Mouse (Mus musculus) stomach, embryonic 14.5 days (tissue): ENCODE data around the gene Ccnl1. TPM values are rescaled to one million over a fixed set of nuclear protein-coding genes. Genes with fewer than 3 reads are reported as not detected.

ENCODE experiments used
- ATAC-seq: fragments of 200-750 bp; cut with Nextera tagmentation; 2 replicates; pipeline ENCODE4 v1.8.0; 2017; ENCODE audit warnings: low read depth, moderate TSS enrichment; ENCODE audit not compliant: insufficient number of reproducible peaks, insufficient read depth, low FRiP score
- H3K27ac ChIP-seq: fragments of 300-500 bp; sonication (generic); 2 replicates; pipeline ENCODE4 v1.5.1; 2014; ENCODE audit warnings: mild to moderate bottlenecking, low read length, moderate library complexity, mixed read lengths
- H3K27me3 ChIP-seq: fragments of 300-500 bp; sonication (generic); 2 replicates; pipeline ENCODE4 v1.6.1; 2014; ENCODE audit warnings: low read length, control low read depth, mixed read lengths; ENCODE audit not compliant: control insufficient read depth, insufficient read depth
- H3K36me3 ChIP-seq: fragments of 300-500 bp; sonication (generic); 2 replicates; pipeline ENCODE4 v1.6.1; 2014; ENCODE audit warnings: mild to moderate bottlenecking, control low read depth, low read length, moderate library complexity, mixed read lengths; ENCODE audit not compliant: control insufficient read depth, insufficient read depth
- H3K4me1 ChIP-seq: fragments of 300-500 bp; sonication (generic); 2 replicates; pipeline ENCODE4 v1.6.1; 2014; ENCODE audit warnings: low read length, control low read depth, mixed read lengths; ENCODE audit not compliant: control insufficient read depth, insufficient read depth
- H3K4me2 ChIP-seq: fragments of 300-500 bp; sonication (generic); replicated peaks from 2 replicates; pipeline ENCODE4 v1.6.1; 2014; ENCODE audit warnings: low read depth, low read length, control low read depth
- H3K4me3 ChIP-seq: fragments of 300-500 bp; sonication (generic); 2 replicates; pipeline ENCODE4 v1.5.1; 2014; ENCODE audit warnings: low read depth, low read length, control low read depth
- H3K9ac ChIP-seq: fragments of 300-500 bp; sonication (generic); replicated peaks from 2 replicates; pipeline ENCODE4 v1.6.1; 2014; ENCODE audit warnings: low read depth, mild to moderate bottlenecking, control low read depth, low read length, moderate library complexity, mixed read lengths
- H3K9me3 ChIP-seq: fragments of 300-500 bp; sonication (generic); 2 replicates; pipeline ENCODE4 v1.6.1; 2016; ENCODE audit warnings: low read depth, low read length, control low read depth; ENCODE audit not compliant: control insufficient read depth
- WGBS: fragments of 180-500 bp; shearing (Covaris S2); extraction: QIAGEN DNeasy Blood & Tissue Kit; methylation state at CpG from one replicate; pipeline ENCODE4 v1.1.7; 2014; 5-methylcytosine and 5-hydroxymethylcytosine counted together
- polyA plus RNA-seq: library from polyadenylated mRNA; unstranded; fragments of >200 nt; fragmentation: Nextera tagmentation; extraction: Ambion mirVana; gene quantifications from 2 replicates; pipeline ENCODE4 v1.2.1, GENCODE M21; 2014

Ccnl1 gene
- polyA plus RNA-seq, 1 experiment from 2014 or later: 137 TPM

GRCm38 (mm10) chr3:65905281-65906169, 52.5 kb downstream of the Ccnl1 start:
- H3K9me3 ChIP-seq: no peaks in the 10 kb centered on the region
- no peak overlapping the region for H3K4me3 ChIP-seq
- H3K27ac ChIP-seq: no peak overlapping the region
- no peaks in the 10 kb centered on the region for H3K27me3 ChIP-seq
- no peak for ATAC-seq
- WGBS: 26% methylated on average over 7 of the region's 7 CpGs
- no peak overlapping the region for H3K4me2 ChIP-seq
- H3K36me3 ChIP-seq: no peaks in the 10 kb centered on the region
- 0 out of 2 replicates have a peak, but pooled peaks cover 9% of the 10 kb centered on the region for H3K4me1 ChIP-seq
- no peak overlapping the region for H3K9ac ChIP-seq

GRCm38 (mm10) chr3:65904711-65905110, 53.3 kb downstream of the Ccnl1 start:
- no peak for ATAC-seq
- no peaks in the 10 kb centered on the region for H3K9me3 ChIP-seq
- no peak overlapping the region for H3K27ac ChIP-seq
- H3K4me2 ChIP-seq: no peak overlapping the region
- no peak overlapping the region for H3K9ac ChIP-seq
- H3K36me3 ChIP-seq: no peaks in the 10 kb centered on the region
- H3K4me1 ChIP-seq: 0 out of 2 replicates have a peak, but pooled peaks cover 9% of the 10 kb centered on the region
- H3K4me3 ChIP-seq: no peak overlapping the region
- H3K27me3 ChIP-seq: no peaks in the 10 kb centered on the region
- WGBS: 13% methylated on average over 6 of the region's 6 CpGs

GRCm38 (mm10) chr3:65904106-65904505, 53.9 kb downstream of the Ccnl1 start:
- H3K4me2 ChIP-seq: no peak overlapping the region
- no peaks in the 10 kb centered on the region for H3K9me3 ChIP-seq
- no peak overlapping the region for H3K9ac ChIP-seq
- no peak overlapping the region for H3K4me3 ChIP-seq
- no peaks in the 10 kb centered on the region for H3K27me3 ChIP-seq
- ATAC-seq: no peak
- WGBS: 7% methylated on average over 4 of the region's 4 CpGs
- no peaks in the 10 kb centered on the region for H3K36me3 ChIP-seq
- no peak overlapping the region for H3K27ac ChIP-seq
- H3K4me1 ChIP-seq: 0 out of 2 replicates have a peak, but pooled peaks cover 9% of the 10 kb centered on the region

GRCm38 (mm10) chr3:65898598-65899278, 59.3 kb downstream of the Ccnl1 start:
- no peaks in the 10 kb centered on the region for H3K27me3 ChIP-seq

GRCm38 (mm10) chr3:65897233-65897993, 60.6 kb downstream of the Ccnl1 start:
- no peak overlapping the region for H3K4me2 ChIP-seq
- no peaks in the 10 kb centered on the region for H3K4me1 ChIP-seq
- no peak overlapping the region for H3K4me3 ChIP-seq
- H3K9ac ChIP-seq: no peak overlapping the region
- 31% methylated on average over 3 of the region's 3 CpGs for WGBS
- no peaks in the 10 kb centered on the region; the same call in 1 of the 2 replicates for H3K9me3 ChIP-seq
- H3K27me3 ChIP-seq: no peaks in the 10 kb centered on the region
- H3K36me3 ChIP-seq: no peaks in the 10 kb centered on the region
- ATAC-seq: no peak
- H3K27ac ChIP-seq: no peak overlapping the region

More at GRCm38 (mm10) chr3:65898598-65899278, 59.3 kb downstream of the Ccnl1 start:
- no peak overlapping the region for H3K4me3 ChIP-seq
- 54% methylated on average over 8 of the region's 8 CpGs for whole genome bisulfite sequencing
- no peak for ATAC-seq
- H3K4me1 ChIP-seq: no peaks in the 10 kb centered on the region
- H3K9me3 ChIP-seq: no peaks in the 10 kb centered on the region
- no peak overlapping the region for H3K4me2 ChIP-seq
- no peak overlapping the region for H3K27ac ChIP-seq
- H3K9ac ChIP-seq: no peak overlapping the region
- no peaks in the 10 kb centered on the region for H3K36me3 ChIP-seq
